Mouse (Mus musculus) G1E (cell line): ENCODE results near the gene Slc25a41.

Experiments
- CTCF ChIP-seq: IDR thresholded peaks from 2 replicates; pipeline ENCODE4 v1.5.1; 2012; ENCODE audit warnings: low read depth, low read length, inconsistent platforms, mixed read lengths
- POLR2AphosphoS5 ChIP-seq: IDR thresholded peaks from 2 replicates; pipeline ENCODE4 v1.6.1; 2012; ENCODE audit warnings: low read depth, low read length, inconsistent platforms; ENCODE audit not compliant: insufficient replicate concordance

- TF ChIP-seq CTCF = no peak
- TF ChIP-seq POLR2AphosphoS5 = no peak
These were observed 11.8 kb downstream of the Slc25a41 start for GRCm38 (mm10) chr17:57029691-57030090.
